Mouse (Mus musculus) testis, adult 2 months (tissue): ENCODE results near the gene Stat4.

ENCODE experiments used
- CTCF ChIP-seq: fragments of 200-500 bp; IDR thresholded peaks from 2 replicates; pipeline ENCODE4 v1.5.1; 2012; ENCODE audit warnings: low read depth, mild to moderate bottlenecking, inconsistent platforms, low read length, moderate library complexity; ENCODE audit not compliant: control insufficient read depth, insufficient read depth, insufficient replicate concordance
- POLR2A ChIP-seq: fragments of 200-500 bp; IDR thresholded peaks from 2 replicates; pipeline ENCODE4 v1.6.1; 2012; ENCODE audit warnings: low read depth, mild to moderate bottlenecking, inconsistent platforms, low read length, moderate library complexity; ENCODE audit not compliant: control insufficient read depth

- no peak for TF ChIP-seq CTCF
- no peak for TF ChIP-seq POLR2A
These were observed 163.7 kb downstream of the Stat4 start for GRCm38 (mm10) chr1:52150676-52151075.
